Mouse (Mus musculus): ENCODE measurements around the gene Cdk10. TPM values are rescaled to one million over a fixed set of nuclear protein-coding genes. Genes with fewer than 3 reads are reported as not detected.

Cdk10 gene
- polyA plus RNA-seq, 1 experiment: 91.1 TPM

DNA sequence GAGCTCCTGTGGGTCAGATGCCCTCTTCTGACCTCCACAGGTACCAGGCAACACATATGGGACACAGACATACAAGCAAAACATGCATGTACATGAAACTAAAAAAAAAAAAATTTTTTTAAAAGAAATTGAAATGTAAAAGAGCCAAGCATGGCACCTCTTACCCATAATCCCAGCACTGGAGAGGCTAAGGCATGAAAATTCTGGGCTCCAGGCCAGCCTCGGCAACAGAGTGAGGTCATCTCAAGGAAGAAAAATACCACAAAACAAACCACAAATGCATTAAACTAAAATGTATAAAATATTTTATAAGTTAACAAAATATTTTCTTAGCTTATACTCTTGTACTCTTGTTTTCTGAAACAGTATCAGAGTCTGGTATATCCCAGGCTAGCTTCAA lies 3.7 kb upstream of the Cdk10 start:
- no peak for TF ChIP-seq GATA1 (IDR thresholded peaks at IDR 0.05; ENCODE audit: low read length)

DNA sequence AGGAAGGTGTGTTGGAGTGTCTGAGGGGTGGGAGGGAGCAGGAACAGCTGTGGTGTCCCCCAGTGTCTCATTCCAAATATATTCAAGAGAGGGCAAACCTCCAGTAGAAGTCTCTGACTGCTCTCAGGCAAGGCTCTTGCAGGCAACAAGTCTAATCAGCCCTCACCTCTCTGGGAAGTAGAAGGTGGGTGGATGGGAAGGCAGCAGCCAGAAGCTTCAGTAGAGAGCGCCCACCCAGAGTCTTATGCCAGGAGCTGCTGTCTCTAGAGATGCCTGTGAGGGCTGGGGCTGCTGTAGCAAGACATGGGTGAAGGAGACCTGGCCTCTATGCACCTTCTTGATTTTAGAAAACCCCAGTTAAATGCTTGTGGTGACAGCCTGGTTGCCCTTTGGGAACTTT lies 3.8 kb downstream of the Cdk10 start:
- TF ChIP-seq GATA1 (IDR thresholded peaks at IDR 0.05; ENCODE audit: low read length): no peak

- no peak for TF ChIP-seq GATA1 (IDR thresholded peaks at IDR 0.05; ENCODE audit: low read length)
These were observed 7.1 kb downstream of the Cdk10 start for GRCm38 (mm10) chr8:123231742-123232141.

- no peak for TF ChIP-seq GATA1 (IDR thresholded peaks at IDR 0.05; ENCODE audit: low read length)
These were observed 7.9 kb downstream of the Cdk10 start for GRCm38 (mm10) chr8:123232553-123232952.

- no peak for TF ChIP-seq GATA1 (IDR thresholded peaks at IDR 0.05; ENCODE audit: low read length)
These were observed 8.7 kb downstream of the Cdk10 start for GRCm38 (mm10) chr8:123233300-123233699.

GRCm38 (mm10) chr8:123233760-123234159 lies 9.1 kb downstream of the Cdk10 start:
- TF ChIP-seq GATA1 (IDR thresholded peaks at IDR 0.05; ENCODE audit: low read length): no peak

- TF ChIP-seq GATA1 (IDR thresholded peaks at IDR 0.05; ENCODE audit: low read length): no peak
These were observed 10.4 kb downstream of the Cdk10 start for GRCm38 (mm10) chr8:123234918-123235519.

DNA sequence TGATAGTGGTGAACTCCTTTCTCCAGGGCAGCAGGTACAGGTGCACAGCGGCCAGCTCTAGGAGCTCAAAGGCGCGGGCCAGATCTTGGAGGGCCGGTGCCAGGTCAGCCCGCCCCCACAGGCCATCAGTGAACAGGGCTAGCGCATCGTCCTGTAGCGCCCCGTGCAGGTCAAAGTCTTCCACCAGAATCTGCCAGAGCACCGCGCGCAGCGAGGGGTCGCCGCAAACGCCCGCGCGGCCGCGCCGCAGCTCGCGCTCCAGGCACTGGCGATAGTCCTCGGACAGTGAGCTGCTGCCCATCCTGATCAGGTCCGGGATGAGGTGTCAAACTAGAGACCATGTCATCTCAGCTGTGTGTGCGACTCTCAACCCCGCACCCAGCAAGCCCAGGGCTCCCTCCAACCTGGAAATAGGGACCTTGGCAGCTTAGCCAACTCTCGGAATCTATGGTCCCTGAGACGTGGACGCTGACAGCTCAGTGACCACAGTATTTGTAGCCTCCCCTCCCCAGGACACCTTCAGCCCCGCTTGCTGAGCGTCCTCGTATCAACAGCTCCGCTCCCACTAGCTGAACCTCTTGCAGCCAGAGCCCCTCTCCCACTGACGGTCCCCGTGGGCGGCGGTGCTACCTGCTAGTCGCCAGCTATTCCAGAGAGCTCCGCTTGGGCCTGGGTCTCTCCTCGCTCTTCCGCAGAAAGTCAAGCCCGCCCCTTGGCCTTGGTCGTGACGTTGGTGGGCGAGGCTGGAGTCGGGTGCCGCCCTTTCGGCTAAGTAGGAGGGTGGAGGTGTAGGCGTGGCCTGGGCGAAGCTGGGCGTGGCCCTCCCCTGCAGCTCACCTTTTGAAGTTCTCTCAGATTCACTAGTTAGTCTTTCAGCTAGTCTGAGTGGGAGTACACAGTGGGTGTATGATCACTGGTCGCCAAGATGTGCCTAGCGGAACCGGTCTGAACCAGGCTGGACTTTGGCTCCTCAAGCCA lies 11.2 kb downstream of the Cdk10 start, which contains the start of gene Spata2l:
Gene Spata2l, minus strand, starts transcription at position 714 of the 978 bp plus-strand sequence.
- TF ChIP-seq GATA1 (IDR thresholded peaks at IDR 0.05; ENCODE audit: low read length): no peak

DNA sequence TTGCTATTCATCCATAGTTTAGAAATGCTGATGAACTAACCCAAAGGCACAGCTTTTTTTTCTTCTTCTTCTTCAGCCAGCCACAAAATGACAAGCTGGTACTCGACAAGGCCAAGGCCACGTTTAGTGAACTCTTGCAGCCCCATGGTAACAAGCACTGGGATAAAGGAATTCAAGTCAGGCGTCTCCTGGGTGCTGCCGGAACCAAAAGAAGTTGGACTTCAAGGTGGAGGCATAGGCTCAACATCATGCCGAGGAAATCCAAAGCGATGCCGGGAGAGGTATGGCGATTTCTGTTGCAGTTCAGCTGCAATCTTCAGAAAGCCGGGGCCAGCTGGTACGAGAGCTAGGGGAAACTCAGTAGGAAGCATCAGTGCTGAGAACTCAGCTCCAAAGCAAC lies 14.8 kb downstream of the Cdk10 start:
- TF ChIP-seq GATA1 (IDR thresholded peaks at IDR 0.05; ENCODE audit: low read length): no peak

- TF ChIP-seq GATA1 (IDR thresholded peaks at IDR 0.05; ENCODE audit: low read length): no peak
These were observed 17.7 kb downstream of the Cdk10 start for GRCm38 (mm10) chr8:123242107-123242923.

DNA sequence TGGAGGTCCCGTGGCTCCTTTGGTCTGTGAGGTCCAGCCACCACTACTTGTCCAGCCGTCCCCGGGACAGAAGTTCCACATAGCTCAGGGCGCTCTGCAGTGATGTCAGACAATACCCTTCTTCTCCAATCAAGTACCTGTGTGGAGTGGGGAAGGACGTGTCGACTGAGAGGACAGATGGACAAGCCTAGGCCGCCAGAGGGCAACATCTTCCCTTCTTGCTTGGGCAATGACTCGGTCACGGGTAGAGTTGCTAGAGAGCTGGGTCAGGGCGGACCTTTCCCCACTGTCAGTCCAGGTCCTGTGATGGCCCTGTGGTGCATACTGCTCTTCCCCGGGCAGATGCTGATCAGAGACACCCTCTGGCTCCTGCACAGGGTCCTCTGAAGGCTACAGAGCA lies 18.4 kb downstream of the Cdk10 start:
- no peak for TF ChIP-seq GATA1 (IDR thresholded peaks at IDR 0.05; ENCODE audit: low read length)

- TF ChIP-seq GATA1 (IDR thresholded peaks at IDR 0.05; ENCODE audit: low read length): no peak
These were observed 19.7 kb downstream of the Cdk10 start for GRCm38 (mm10) chr8:123244382-123244781.

- TF ChIP-seq GATA1 (IDR thresholded peaks at IDR 0.05; ENCODE audit: low read length): no peak
These were observed 20.9 kb downstream of the Cdk10 start for GRCm38 (mm10) chr8:123245543-123245942.

GRCm38 (mm10) chr8:123247748-123248147 lies 23.1 kb downstream of the Cdk10 start:
- TF ChIP-seq GATA1 (IDR thresholded peaks at IDR 0.05; ENCODE audit: low read length): no peak

GRCm38 (mm10) chr8:123248596-123248995 lies 24.0 kb downstream of the Cdk10 start:
- TF ChIP-seq GATA1 (IDR thresholded peaks at IDR 0.05; ENCODE audit: low read length): no peak

DNA sequence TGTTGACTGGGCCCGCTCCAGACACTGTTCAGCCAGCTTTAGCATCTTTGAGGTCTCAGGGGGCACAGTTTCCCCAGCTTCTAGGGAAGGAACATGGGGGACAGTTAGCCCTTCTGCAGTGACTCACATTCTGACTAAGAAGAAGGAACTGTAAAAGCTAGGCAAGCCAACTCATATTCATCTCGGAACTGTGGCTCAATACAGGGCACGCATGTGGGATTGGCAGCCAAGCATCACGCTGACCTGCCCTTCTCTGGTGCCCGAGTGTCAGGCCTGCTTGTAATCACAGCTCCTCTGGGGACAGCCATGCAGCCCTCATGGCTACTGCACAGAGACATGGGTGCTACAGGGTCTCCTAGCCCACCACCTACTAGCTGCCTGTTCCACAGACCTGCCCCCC lies 26.3 kb downstream of the Cdk10 start:
- no peak for TF ChIP-seq GATA1 (IDR thresholded peaks at IDR 0.05; ENCODE audit: low read length)

Data from G1E-ER4 (cell line).